Mouse (Mus musculus): ENCODE measurements around the gene Pnpla3. TPM values are rescaled to one million over a fixed set of nuclear protein-coding genes. Genes with fewer than 3 reads are reported as not detected.

The Pnpla3 gene
- polyA plus RNA-seq, 1 experiment from 2014 or later = 0.49 TPM

DNA sequence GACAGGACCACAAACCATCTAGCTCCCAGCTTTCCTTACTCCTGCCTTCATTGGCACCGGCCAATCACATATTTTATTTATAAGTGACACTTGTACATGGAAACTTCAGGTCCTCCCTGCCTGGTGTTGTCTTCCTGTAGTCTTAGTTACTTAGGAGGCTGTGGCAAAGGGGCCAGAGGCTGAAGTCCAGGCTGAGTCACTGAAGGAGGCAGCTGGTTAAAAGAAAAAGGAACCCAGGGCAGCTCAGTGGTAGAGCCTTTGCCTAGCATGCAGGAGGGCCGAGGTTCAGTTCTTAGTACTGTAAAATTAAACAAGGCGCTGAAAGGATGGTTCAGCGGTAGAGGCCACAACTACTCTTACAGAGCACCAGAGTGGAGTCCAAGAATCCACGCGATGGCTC lies 819 bp upstream of the Pnpla3 start:
- no peak overlapping the region for H3K9ac ChIP-seq (ENCODE audit: low read depth, low read length)
- WGBS = 70% methylated on average over 6 of the region's 6 CpGs

DNA sequence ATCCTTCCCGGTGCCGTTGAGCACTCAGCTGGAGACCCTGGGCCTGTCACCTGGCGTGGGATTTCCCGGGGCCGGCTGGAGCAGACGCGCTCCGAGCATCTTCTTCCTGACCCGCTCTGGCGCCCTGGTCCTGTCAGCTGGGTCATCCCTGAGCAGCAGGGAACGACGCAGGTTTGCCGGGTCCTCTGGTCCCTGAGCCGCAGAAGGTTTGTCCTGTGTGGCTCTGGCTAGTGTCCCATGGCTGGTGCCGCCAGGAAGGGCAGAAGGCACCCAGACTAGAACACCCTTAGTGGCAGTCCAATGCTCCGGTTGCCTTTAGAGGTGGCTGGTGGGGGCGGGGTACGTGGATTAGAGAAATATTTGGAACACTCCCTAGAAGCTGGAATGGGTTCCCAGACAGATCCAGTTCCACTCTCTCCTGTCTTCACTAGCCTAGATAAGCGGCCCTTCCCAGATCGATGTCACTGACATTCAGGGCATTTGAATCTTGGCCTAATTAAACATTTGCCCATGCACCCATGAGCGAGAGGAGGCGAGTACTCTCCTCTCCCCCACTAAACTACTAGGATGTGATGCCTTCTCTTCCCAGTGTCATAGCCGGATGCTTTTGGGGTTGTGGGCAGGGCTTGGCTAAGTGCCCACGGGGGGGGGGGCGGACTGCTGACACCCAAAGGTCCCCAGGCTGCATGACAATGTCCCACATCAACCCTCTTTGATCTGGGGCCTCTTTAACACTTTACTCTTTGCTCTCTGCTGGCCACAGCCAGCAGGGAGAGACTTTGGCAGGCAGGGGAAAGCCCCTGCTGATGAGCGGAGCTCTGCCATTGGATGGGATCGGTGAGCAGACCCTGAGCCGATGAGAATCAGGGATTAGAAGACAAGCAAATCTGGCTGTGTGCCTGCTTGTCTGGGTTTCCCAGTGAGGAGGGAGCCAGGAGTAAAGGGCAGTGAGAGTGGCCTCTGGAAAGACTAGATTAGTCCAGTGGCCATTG lies 829 bp downstream of the Pnpla3 start:
- Histone ChIP-seq H3K27ac (ENCODE audit: low read depth, low read length) (no peak overlapping the region), H3K4me3 (ENCODE audit: low read length) (peak overlapping the region; percentile 49), H3K9ac (ENCODE audit: low read depth, low read length) (peak overlapping the region; percentile 51; the same call in 1 of the 2 replicates), H3K4me2 (replicated peaks; ENCODE audit: low read depth, low read length) (peak overlapping the region; percentile 98), H3K27me3 (ENCODE audit: control insufficient read depth, insufficient read depth, low read length) (peaks cover 10% of the 10 kb centered on the region), H3K9me3 (ENCODE audit: control insufficient read depth, low read length) (no peaks in the 10 kb centered on the region), H3K4me1 (ENCODE audit: control insufficient read depth, insufficient read depth, low read length) (peaks cover 13% of the 10 kb centered on the region), H3K36me3 (ENCODE audit: control insufficient read depth, insufficient read depth, low read length) (no peaks in the 10 kb centered on the region)
- 0 out of 2 replicates have a peak, but pooled peaks have one; percentile 33 for ATAC-seq (ENCODE audit: low FRiP score, low TSS enrichment)
- WGBS = under 1% methylated on average over 28 of the region's 28 CpGs

More for the DNA sequence above, 819 bp upstream of the Pnpla3 start:
- Histone ChIP-seq H3K4me2 (replicated peaks; ENCODE audit: low read depth, low read length) (no peak overlapping the region), H3K9me3 (ENCODE audit: control insufficient read depth, low read length) (no peaks in the 10 kb centered on the region), H3K4me3 (ENCODE audit: low read length) (no peak overlapping the region), H3K4me1 (ENCODE audit: control insufficient read depth, insufficient read depth, low read length) (peaks cover 13% of the 10 kb centered on the region), H3K36me3 (ENCODE audit: control insufficient read depth, insufficient read depth, low read length) (no peaks in the 10 kb centered on the region), H3K27ac (ENCODE audit: low read depth, low read length) (no peak overlapping the region), H3K27me3 (ENCODE audit: control insufficient read depth, insufficient read depth, low read length) (peaks cover 10% of the 10 kb centered on the region)
- ATAC-seq (ENCODE audit: low FRiP score, low TSS enrichment) = no peak

DNA sequence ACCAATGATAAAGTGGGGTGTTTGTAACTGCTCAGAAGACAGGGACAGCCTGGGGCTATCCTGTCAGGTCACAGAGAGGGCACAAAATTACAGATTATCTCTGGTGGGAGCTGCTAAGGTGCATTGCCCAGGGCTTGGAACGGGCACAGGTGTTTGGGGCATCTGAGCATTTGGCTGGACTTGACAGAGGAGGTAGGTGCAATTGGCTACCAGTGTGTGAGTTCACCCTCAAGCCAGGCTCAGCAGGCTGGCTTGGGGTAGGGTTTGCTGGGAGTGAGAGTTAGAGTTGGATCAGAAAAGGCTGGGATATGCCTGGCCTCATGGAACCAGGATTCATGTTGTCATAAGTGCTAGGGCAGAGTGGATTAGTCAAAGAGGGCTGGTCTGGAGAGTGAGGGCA lies 1.9 kb downstream of the Pnpla3 start:
- Histone ChIP-seq H3K4me3 (ENCODE audit: low read length) (no peak overlapping the region), H3K9me3 (ENCODE audit: control insufficient read depth, low read length) (no peaks in the 10 kb centered on the region), H3K4me2 (replicated peaks; ENCODE audit: low read depth, low read length) (no peak overlapping the region), H3K9ac (ENCODE audit: low read depth, low read length) (no peak overlapping the region), H3K27me3 (ENCODE audit: control insufficient read depth, insufficient read depth, low read length) (peaks cover 10% of the 10 kb centered on the region), H3K27ac (ENCODE audit: low read depth, low read length) (no peak overlapping the region), H3K36me3 (ENCODE audit: control insufficient read depth, insufficient read depth, low read length) (no peaks in the 10 kb centered on the region), H3K4me1 (ENCODE audit: control insufficient read depth, insufficient read depth, low read length) (peaks cover 13% of the 10 kb centered on the region)
- no peak for ATAC-seq (ENCODE audit: low FRiP score, low TSS enrichment)
- 57% methylated on average over 1 of the region's 1 CpGs for WGBS

DNA sequence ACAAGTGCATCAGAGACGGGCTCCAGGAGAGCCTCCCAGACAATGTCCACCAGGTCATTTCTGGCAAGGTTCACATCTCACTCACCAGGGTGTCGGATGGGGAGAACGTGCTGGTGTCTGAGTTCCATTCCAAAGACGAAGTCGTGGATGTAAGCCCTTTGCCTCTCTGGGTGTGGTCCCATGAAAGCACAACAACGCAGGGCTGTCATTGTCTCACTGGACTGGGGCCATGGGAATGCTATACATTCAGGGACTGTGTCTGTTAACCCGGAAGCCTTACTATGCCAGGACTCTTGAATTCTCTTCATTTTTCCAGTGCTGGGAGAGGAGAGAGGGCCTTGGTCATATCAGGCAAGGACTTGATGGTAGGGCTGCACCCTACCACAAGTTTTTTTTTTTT lies 3.5 kb downstream of the Pnpla3 start:
- no peak overlapping the region for H3K9ac ChIP-seq (ENCODE audit: low read depth, low read length)
- 85% methylated on average over 7 of the region's 7 CpGs for WGBS
- no peak overlapping the region for H3K27ac ChIP-seq (ENCODE audit: low read depth, low read length)
- no peaks in the 10 kb centered on the region for H3K36me3 ChIP-seq (ENCODE audit: control insufficient read depth, insufficient read depth, low read length)
- H3K4me3 ChIP-seq (ENCODE audit: low read length) = no peak overlapping the region
- H3K9me3 ChIP-seq (ENCODE audit: control insufficient read depth, low read length) = no peaks in the 10 kb centered on the region
- no peak for ATAC-seq (ENCODE audit: low FRiP score, low TSS enrichment)
- H3K27me3 ChIP-seq (ENCODE audit: control insufficient read depth, insufficient read depth, low read length) = peaks cover 10% of the 10 kb centered on the region
- H3K4me1 ChIP-seq (ENCODE audit: control insufficient read depth, insufficient read depth, low read length) = peaks cover 13% of the 10 kb centered on the region
- no peak overlapping the region for H3K4me2 ChIP-seq (replicated peaks; ENCODE audit: low read depth, low read length)

DNA sequence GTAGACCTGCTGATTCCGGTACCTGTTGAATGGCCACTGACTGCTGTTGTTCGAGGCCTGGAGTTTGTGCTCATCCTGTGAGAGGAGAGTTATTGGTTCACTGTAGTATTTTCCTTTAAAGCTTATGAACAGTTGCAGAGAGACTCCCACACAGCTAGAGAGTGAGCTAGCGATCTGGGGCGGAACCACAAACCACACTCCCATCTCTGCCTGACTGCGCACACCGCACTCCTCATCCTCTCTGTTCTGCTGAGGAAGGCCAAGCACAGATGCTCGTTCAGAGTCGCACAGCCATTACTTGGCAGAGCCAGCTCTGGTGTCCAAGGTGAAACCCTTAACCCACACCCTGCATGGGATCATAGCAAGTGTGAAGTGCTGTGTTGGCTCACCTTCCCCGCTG lies 11.1 kb downstream of the Pnpla3 start:
- Histone ChIP-seq H3K27me3 (ENCODE audit: control insufficient read depth, insufficient read depth, low read length) (no peaks in the 10 kb centered on the region), H3K36me3 (ENCODE audit: control insufficient read depth, insufficient read depth, low read length) (no peaks in the 10 kb centered on the region), H3K9ac (ENCODE audit: low read depth, low read length) (no peak overlapping the region), H3K4me2 (replicated peaks; ENCODE audit: low read depth, low read length) (no peak overlapping the region), H3K9me3 (ENCODE audit: control insufficient read depth, low read length) (no peaks in the 10 kb centered on the region), H3K4me1 (ENCODE audit: control insufficient read depth, insufficient read depth, low read length) (no peaks in the 10 kb centered on the region), H3K4me3 (ENCODE audit: low read length) (no peak overlapping the region), H3K27ac (ENCODE audit: low read depth, low read length) (no peak overlapping the region)
- no peak for ATAC-seq (ENCODE audit: low FRiP score, low TSS enrichment)
- WGBS = 90% methylated on average over 9 of the region's 9 CpGs

DNA sequence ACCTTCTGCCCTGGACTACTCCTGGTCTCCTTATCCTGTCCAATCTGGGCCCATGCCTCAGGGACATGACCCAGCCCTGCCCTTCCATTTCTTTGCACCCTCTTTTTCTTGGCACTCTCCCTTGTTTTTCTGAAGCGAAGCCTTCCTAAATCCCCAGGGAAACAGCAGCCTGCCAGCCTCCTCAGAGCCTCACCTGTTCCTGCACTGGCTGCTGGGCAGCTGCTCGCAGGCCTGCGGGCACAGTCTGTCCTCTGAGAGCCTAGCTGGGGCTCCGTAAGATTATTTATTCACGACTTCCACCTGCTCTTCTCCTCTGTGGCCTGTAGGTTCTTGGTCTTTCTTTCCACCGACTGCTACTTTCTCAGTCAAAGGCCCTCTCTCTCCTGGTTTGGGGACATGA lies 14.4 kb downstream of the Pnpla3 start:
- H3K27me3 ChIP-seq (ENCODE audit: control insufficient read depth, insufficient read depth, low read length) = no peaks in the 10 kb centered on the region
- H3K4me2 ChIP-seq (replicated peaks; ENCODE audit: low read depth, low read length) = no peak overlapping the region
- no peak overlapping the region for H3K4me3 ChIP-seq (ENCODE audit: low read length)
- no peaks in the 10 kb centered on the region for H3K4me1 ChIP-seq (ENCODE audit: control insufficient read depth, insufficient read depth, low read length)
- 69% methylated on average over 6 of the region's 6 CpGs for WGBS
- H3K9ac ChIP-seq (ENCODE audit: low read depth, low read length) = no peak overlapping the region
- H3K27ac ChIP-seq (ENCODE audit: low read depth, low read length) = no peak overlapping the region
- H3K36me3 ChIP-seq (ENCODE audit: control insufficient read depth, insufficient read depth, low read length) = no peaks in the 10 kb centered on the region
- ATAC-seq (ENCODE audit: low FRiP score, low TSS enrichment) = no peak
- H3K9me3 ChIP-seq (ENCODE audit: control insufficient read depth, low read length) = no peaks in the 10 kb centered on the region

DNA sequence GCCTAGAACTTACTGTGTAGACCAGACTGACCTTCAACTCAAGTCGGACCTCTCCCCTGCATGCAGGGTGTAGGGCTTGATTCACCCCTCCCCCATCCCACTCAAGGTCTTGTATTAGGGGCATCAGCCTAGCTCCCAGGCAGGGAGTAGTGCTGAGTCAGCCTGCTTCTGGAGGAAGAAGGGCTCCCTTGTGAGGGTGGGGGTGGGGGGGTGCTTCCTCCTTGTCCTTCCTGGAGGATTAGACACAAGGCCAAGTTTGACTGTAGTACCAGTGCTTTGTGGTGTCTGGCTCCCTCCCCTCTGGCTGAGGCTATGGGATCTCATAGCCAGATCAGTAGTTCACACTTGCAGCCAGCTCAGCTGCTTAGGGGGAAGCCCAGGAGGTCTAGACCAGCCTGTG lies 16.3 kb downstream of the Pnpla3 start:
- Histone ChIP-seq H3K27ac (ENCODE audit: low read depth, low read length) (no peak overlapping the region), H3K36me3 (ENCODE audit: control insufficient read depth, insufficient read depth, low read length) (no peaks in the 10 kb centered on the region), H3K9ac (ENCODE audit: low read depth, low read length) (no peak overlapping the region), H3K4me3 (ENCODE audit: low read length) (no peak overlapping the region), H3K4me2 (replicated peaks; ENCODE audit: low read depth, low read length) (no peak overlapping the region), H3K4me1 (ENCODE audit: control insufficient read depth, insufficient read depth, low read length) (no peaks in the 10 kb centered on the region), H3K27me3 (ENCODE audit: control insufficient read depth, insufficient read depth, low read length) (no peaks in the 10 kb centered on the region), H3K9me3 (ENCODE audit: control insufficient read depth, low read length) (no peaks in the 10 kb centered on the region)
- 58% methylated on average over 1 of the region's 1 CpGs for WGBS
- 0 out of 2 replicates have a peak, but pooled peaks have one; percentile 52 for ATAC-seq (ENCODE audit: low FRiP score, low TSS enrichment)

DNA sequence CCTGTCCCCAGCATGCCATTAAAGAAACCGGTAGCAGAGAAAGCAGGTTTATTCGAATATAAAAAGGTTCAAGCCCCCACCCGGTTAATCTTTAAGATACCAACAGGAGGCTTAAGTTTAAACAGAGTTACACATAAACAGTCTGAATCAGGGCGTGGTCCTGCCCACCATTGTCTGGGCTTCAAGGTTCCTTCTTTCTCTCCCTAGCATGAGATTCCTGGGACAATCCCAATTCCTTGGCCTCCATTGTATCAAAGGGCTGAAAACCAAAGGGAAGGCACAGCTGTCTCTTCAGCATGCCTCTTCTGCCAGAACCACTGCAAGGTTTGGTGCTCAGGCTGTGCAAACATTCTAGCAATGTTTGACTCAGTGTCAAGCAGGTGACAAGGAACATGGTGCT lies 18.6 kb downstream of the Pnpla3 start:
- Histone ChIP-seq H3K4me1 (ENCODE audit: control insufficient read depth, insufficient read depth, low read length) (no peaks in the 10 kb centered on the region), H3K9me3 (ENCODE audit: control insufficient read depth, low read length) (no peaks in the 10 kb centered on the region), H3K4me3 (ENCODE audit: low read length) (no peak overlapping the region), H3K36me3 (ENCODE audit: control insufficient read depth, insufficient read depth, low read length) (no peaks in the 10 kb centered on the region), H3K4me2 (replicated peaks; ENCODE audit: low read depth, low read length) (no peak overlapping the region), H3K27me3 (ENCODE audit: control insufficient read depth, insufficient read depth, low read length) (no peaks in the 10 kb centered on the region), H3K27ac (ENCODE audit: low read depth, low read length) (no peak overlapping the region), H3K9ac (ENCODE audit: low read depth, low read length) (no peak overlapping the region)
- ATAC-seq (ENCODE audit: low FRiP score, low TSS enrichment) = no peak
- 64% methylated on average over 4 of the region's 4 CpGs for WGBS

DNA sequence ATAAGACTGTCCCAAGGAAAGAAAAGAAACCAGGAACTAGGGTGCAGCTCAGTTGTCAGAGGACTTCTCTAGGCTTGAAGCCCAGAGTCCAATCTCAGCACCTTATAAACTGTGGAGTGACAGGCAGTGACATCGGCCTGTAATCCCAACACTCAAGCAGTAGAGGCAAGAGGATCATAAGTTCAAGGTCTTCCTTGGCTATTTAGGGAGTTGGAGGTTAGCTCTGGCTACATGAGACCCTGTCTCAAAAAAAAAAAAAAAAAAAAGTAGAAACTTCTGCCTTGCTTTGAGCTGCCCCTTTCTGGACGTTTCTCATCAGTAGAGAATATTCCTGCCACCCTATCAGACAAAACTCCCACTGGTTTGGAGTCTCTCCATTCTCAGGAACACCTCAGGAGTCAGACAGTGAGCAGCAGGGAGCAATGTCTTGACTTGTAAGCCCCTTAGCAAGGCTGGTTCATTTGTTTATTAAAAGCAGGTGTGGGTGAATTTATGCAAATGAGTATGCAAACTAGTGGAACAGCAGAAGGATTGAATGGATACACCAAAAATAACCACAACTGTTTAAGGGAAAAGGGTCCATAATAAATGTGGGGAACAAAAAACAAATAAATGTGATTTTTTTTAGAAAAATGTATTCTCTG lies 21.4 kb downstream of the Pnpla3 start:
- H3K27me3 ChIP-seq (ENCODE audit: control insufficient read depth, insufficient read depth, low read length) = no peaks in the 10 kb centered on the region
- no peak overlapping the region for H3K27ac ChIP-seq (ENCODE audit: low read depth, low read length)
- H3K9me3 ChIP-seq (ENCODE audit: control insufficient read depth, low read length) = no peaks in the 10 kb centered on the region
- no peak for ATAC-seq (ENCODE audit: low FRiP score, low TSS enrichment)
- no peaks in the 10 kb centered on the region for H3K36me3 ChIP-seq (ENCODE audit: control insufficient read depth, insufficient read depth, low read length)
- no peak overlapping the region for H3K4me3 ChIP-seq (ENCODE audit: low read length)
- H3K4me2 ChIP-seq (replicated peaks; ENCODE audit: low read depth, low read length) = no peak overlapping the region
- 65% methylated on average over 2 of the region's 2 CpGs for WGBS
- H3K9ac ChIP-seq (ENCODE audit: low read depth, low read length) = no peak overlapping the region
- 0 out of 2 replicates have a peak, but pooled peaks cover 3% of the 10 kb centered on the region for H3K4me1 ChIP-seq (ENCODE audit: control insufficient read depth, insufficient read depth, low read length)
